Mouse (Mus musculus) CH12.LX (cell line): ENCODE results near the gene Nccrp1.
"Not testable (repeated sequence)": the region's sequence is repeated elsewhere in the genome, so short reads cannot be mapped to it uniquely, and the experiment has no call there.

Source experiments
- CHD2 ChIP-seq: IDR thresholded peaks from 2 replicates; pipeline ENCODE4 v1.6.1; 2011; ENCODE audit warnings: low read length, improper control_type of control experiment
- SIN3A ChIP-seq: IDR thresholded peaks from 2 replicates; pipeline ENCODE4 v1.6.1; 2012; ENCODE audit warnings: low read length, improper control_type of control experiment, inconsistent platforms
- SMC3 ChIP-seq: IDR thresholded peaks from 2 replicates; pipeline ENCODE4 v1.6.1; 2011; ENCODE audit warnings: low read depth, low read length, improper control_type of control experiment
- ZNF384 ChIP-seq: IDR thresholded peaks from 2 replicates; pipeline ENCODE4 v1.6.1; 2012; ENCODE audit warnings: low read depth, low read length, improper control_type of control experiment, inconsistent platforms

- not testable (repeated sequence) for TF ChIP-seq CHD2, SMC3, SIN3A, ZNF384
Measured at GRCm38 (mm10) chr7:28509121-28509520, 37.9 kb downstream of the Nccrp1 start.
